ENCODE assay signal across 24 mouse cellular contexts in genomic region chr1:133841171-133841926, GRCm38 (mm10). TPM values are rescaled to one million over a fixed set of nuclear protein-coding genes. Genes with fewer than 3 reads are reported as not detected.
DNase-seq lines count a peak whose midpoint lies in the region; ATAC-seq and TF ChIP-seq lines count a peak whose summit lies in the region.
"Had no signal": no experiment of that assay in that cellular context is flagged by ENCODE, and none has a peak within 500 bp of the region (broad histone marks: within the 10 kb centered on the region; RNA-seq: fewer than 3 reads in every experiment).

No protein-coding gene starts in this region.

- no peaks in the 10 kb centered on the region for H3K27me3 ChIP-seq in hindbrain, postnatal 0 days (ENCODE audit: insufficient read depth, low read length)
- H3K27me3 ChIP-seq: forebrain, embryonic 15.5 days; hindbrain, embryonic 15.5 days; Patski; stomach, embryonic 15.5 days had no signal

- H3K4me3 ChIP-seq in hindbrain, postnatal 0 days (ENCODE audit: low read length) = no peak overlapping the region
- H3K4me3 ChIP-seq: erythroblast, embryonic 14.5 days; forebrain, embryonic 15.5 days; heart, embryonic 13.5 days; hindbrain, embryonic 15.5 days; layer of hippocampus, adult 2 months; megakaryocyte, embryonic 14.5 days; stomach, embryonic 15.5 days had no signal

- no peak overlapping the region for H3K9ac ChIP-seq in hindbrain, postnatal 0 days (replicated peaks; ENCODE audit: low read length)
- H3K9ac ChIP-seq: forebrain, embryonic 15.5 days; heart, embryonic 13.5 days; hindbrain, embryonic 15.5 days; stomach, embryonic 15.5 days had no signal

- H3K36me3 ChIP-seq in hindbrain, postnatal 0 days (ENCODE audit: insufficient read depth, low read length) = no peaks in the 10 kb centered on the region
- H3K36me3 ChIP-seq: forebrain, embryonic 15.5 days; heart, embryonic 13.5 days; hindbrain, embryonic 15.5 days; stomach, embryonic 15.5 days had no signal

- H3K27ac ChIP-seq in hindbrain, postnatal 0 days = no peak overlapping the region
- H3K27ac ChIP-seq: heart, embryonic 13.5 days; hindbrain, embryonic 15.5 days; stomach, embryonic 15.5 days had no signal

- no peaks in the 10 kb centered on the region for H3K9me3 ChIP-seq in hindbrain, postnatal 0 days (ENCODE audit: low read length)
- H3K9me3 ChIP-seq: forebrain, embryonic 15.5 days; heart, embryonic 13.5 days; hindbrain, embryonic 15.5 days; stomach, embryonic 15.5 days had no signal

- no peak for TF ChIP-seq CTCF in hindbrain, postnatal 0 days (IDR thresholded peaks at IDR 0.05; ENCODE audit: low read depth)

- no peak overlapping the region for H3K4me2 ChIP-seq in hindbrain, postnatal 0 days (ENCODE audit: low read depth, low read length)
- H3K4me2 ChIP-seq: forebrain, embryonic 15.5 days; heart, embryonic 13.5 days; hindbrain, embryonic 15.5 days; stomach, embryonic 15.5 days had no signal

- peak; percentile 54 for DNase-seq in embryo, embryonic 10.5 days (ENCODE audit: low spot score)
- DNase-seq in embryo, embryonic 11 days = no peak
- peak; percentile 30 for DNase-seq in A20 (ENCODE audit: low read depth, low spot score)
- DNase-seq in induced T-regulatory cell, adult 2 months (ENCODE audit: low read depth) = peak; percentile 82
- DNase-seq in adrenal gland, adult 2 months = no peak
- no peak for DNase-seq in hindbrain, postnatal 0 days (ENCODE audit: low spot score)
- no peak for DNase-seq in adrenal gland, postnatal 14 days
- DNase-seq: cerebellum, adult 2 months; kidney, adult 2 months; kidney, postnatal 10 days; liver; lung, adult 18-20 months; lung, postnatal 14 days; retina, postnatal 1 day; thymus, adult 18-20 months had no signal

- 94% methylated on average over 15 of the region's 15 CpGs for WGBS in hindbrain, postnatal 0 days

- peaks cover 13% of the 10 kb centered on the region for H3K4me1 ChIP-seq in hindbrain, postnatal 0 days (ENCODE audit: insufficient read depth, low read length)

- ATAC-seq in common myeloid progenitor, adult 5-6 weeks (replicated peaks; ENCODE audit: low read depth, poor library complexity, severe bottlenecking) = peak; percentile 54
- ATAC-seq in hindbrain, postnatal 0 days = no peak
- ATAC-seq: Patski had no signal

RNA-seq across cellular contexts. Expression of gene Atp2b4, which starts 40.5 kb away (rescaled TPM):
- total RNA-seq in common myeloid progenitor, adult 5-6 weeks (2017) = 63.4 and 67.2 TPM in 2 replicates
- 10 to 100 TPM; 24.9 to 39.7 TPM for total RNA-seq in adrenal gland, adult 2 months (2021)
- polyA plus RNA-seq in adrenal gland, adult 2 months (2012; rRNA removed) = 4.2 and 4.5 TPM in 2 replicates
- 56.6 and 57.3 TPM in 2 replicates for total RNA-seq in hindbrain, postnatal 0 days (2014; rRNA removed)
- polyA plus RNA-seq in hindbrain, postnatal 0 days (2015; fragmentation: Nextera tagmentation; extraction: Ambion mirVana) = 13.2 and 13.4 TPM in 2 replicates
- total RNA-seq in adrenal gland, postnatal 14 days (2021) = 36.6 and 36.7 TPM in 2 replicates

Comparison
In these comparisons a context has a peak if more than half of its experiments do, and no peak if none do; other contexts are left out.
1. DNase-seq: peak in embryo, embryonic 10.5 days (single experiment), A20 (single experiment) and induced T-regulatory cell, adult 2 months (single experiment); none in embryo, embryonic 11 days (single experiment), adrenal gland, adult 2 months (single experiment), hindbrain, postnatal 0 days (single experiment) and adrenal gland, postnatal 14 days (single experiment).